Mouse (Mus musculus) thymus, postnatal 10 days (tissue): ENCODE data around the gene Stpg1.
A peak's percentile ranks its signal among the peaks of the same experiment; 100 is the strongest.

Experiments used
- DNase-seq, 2 experiments: peaks; one replicate each; pipeline ENCODE4 v3.0.0; 2021; ENCODE audit warnings: low spot score in 2 of 2

The Stpg1 gene

GRCm38 (mm10) chr4:135549323-135549722, 54.7 kb downstream of the Stpg1 start:
- no peak for DNase-seq

GRCm38 (mm10) chr4:135563794-135564193, 69.2 kb downstream of the Stpg1 start:
- DNase-seq: no peak

- no peak for DNase-seq
These were observed 70.8 kb downstream of the Stpg1 start for GRCm38 (mm10) chr4:135565400-135565799.

- DNase-seq: no peak
These were observed 72.5 kb downstream of the Stpg1 start for GRCm38 (mm10) chr4:135567042-135567441.

GRCm38 (mm10) chr4:135567484-135567883, 72.9 kb downstream of the Stpg1 start:
- no peak for DNase-seq

- DNase-seq: peak in 1 of 2 experiments; percentile 17
These were observed 74.6 kb downstream of the Stpg1 start for GRCm38 (mm10) chr4:135569201-135569600.

GRCm38 (mm10) chr4:135570152-135571036, 75.8 kb downstream of the Stpg1 start:
- peak; percentile 52 to 56 for DNase-seq

GRCm38 (mm10) chr4:135571037-135571550, 76.5 kb downstream of the Stpg1 start:
- DNase-seq: no peak

GRCm38 (mm10) chr4:135572276-135572675, 77.7 kb downstream of the Stpg1 start:
- no peak for DNase-seq

- DNase-seq: peak; percentile 63 to 69
These were observed 78.7 kb downstream of the Stpg1 start, which contains the start of gene Grhl3 for GRCm38 (mm10) chr4:135573251-135573808. TSS of gene Grhl3 (minus strand) at chr4:135573630.

- no peak for DNase-seq
These were observed 81.0 kb downstream of the Stpg1 start for GRCm38 (mm10) chr4:135575365-135576140.

- no peak for DNase-seq
These were observed 83.9 kb downstream of the Stpg1 start for GRCm38 (mm10) chr4:135578490-135578889.

GRCm38 (mm10) chr4:135579695-135580094, 85.1 kb downstream of the Stpg1 start:
- no peak for DNase-seq

- DNase-seq: no peak
These were observed 86.8 kb downstream of the Stpg1 start for GRCm38 (mm10) chr4:135581222-135581910.

GRCm38 (mm10) chr4:135584838-135585237, 90.2 kb downstream of the Stpg1 start:
- DNase-seq: no peak
